Mouse (Mus musculus) heart, adult 2 months (tissue): ENCODE measurements around the gene Fam122c.

Source experiments
- CTCF ChIP-seq: fragments of 200-600 bp; IDR thresholded peaks from 2 replicates; pipeline ENCODE4 v1.8.1; 2022; ENCODE audit warnings: antibody characterized with exemption, mild to moderate bottlenecking, moderate library complexity
- EP300 ChIP-seq: fragments of 200-500 bp; IDR thresholded peaks from 2 replicates; pipeline ENCODE4 v1.6.1; 2011; ENCODE audit warnings: low read depth, low read length, control low read depth; ENCODE audit not compliant: insufficient read depth
- POLR2A ChIP-seq: fragments of 200-500 bp; IDR thresholded peaks from 2 replicates; pipeline ENCODE4 v1.6.1; 2011; ENCODE audit warnings: mild to moderate bottlenecking, low read depth, low read length, control low read depth; ENCODE audit not compliant: insufficient read depth

- no peak for TF ChIP-seq EP300
- TF ChIP-seq CTCF: peak; percentile 67
- TF ChIP-seq POLR2A: no peak
Measured at GRCm38 (mm10) chrX:53233689-53234088, 39.5 kb upstream of the Fam122c start.
